Mouse (Mus musculus) heart, adult 2 months (tissue): ENCODE measurements around the gene Anpep. TPM values are rescaled to one million over a fixed set of nuclear protein-coding genes. Genes with fewer than 3 reads are reported as not detected.
A peak's percentile ranks its signal among the peaks of the same experiment; 100 is the strongest.

Source experiments
- DNase-seq, 2 experiments: peaks; one replicate each; pipeline ENCODE4 v3.0.0; 2021
- H3K27ac ChIP-seq: fragments of 200-600 bp; 2 replicates; pipeline ENCODE4 v1.8.1; 2022
- H3K27me3 ChIP-seq: fragments of 200-500 bp; 2 replicates; pipeline ENCODE4 v1.6.1; 2012; ENCODE audit warnings: mild to moderate bottlenecking, low read length, inconsistent platforms, mixed read lengths; ENCODE audit not compliant: control insufficient read depth, insufficient read depth
- H3K36me3 ChIP-seq: fragments of 200-500 bp; 2 replicates; pipeline ENCODE4 v1.6.1; 2012; ENCODE audit warnings: low read length, inconsistent platforms; ENCODE audit not compliant: control insufficient read depth, insufficient read depth
- H3K4me1 ChIP-seq: fragments of 200-500 bp; 2 replicates; pipeline ENCODE4 v1.6.1; 2011; ENCODE audit warnings: low read length; ENCODE audit not compliant: control insufficient read depth, insufficient read depth
- H3K4me3 ChIP-seq: fragments of 200-600 bp; 2 replicates; pipeline ENCODE4 v1.8.1; 2022
- H3K79me2 ChIP-seq: fragments of 200-500 bp; replicated peaks from 2 replicates; pipeline ENCODE4 v1.6.1; 2012; ENCODE audit warnings: mild to moderate bottlenecking, inconsistent platforms, low read length, moderate library complexity, mixed read lengths; ENCODE audit not compliant: control insufficient read depth, insufficient read depth
- H3K9ac ChIP-seq: fragments of 200-500 bp; 2 replicates; pipeline ENCODE4 v1.6.1; 2012; ENCODE audit warnings: low read depth, mild to moderate bottlenecking, control low read depth, inconsistent platforms, low read length, mixed read lengths
- CTCF ChIP-seq: fragments of 200-600 bp; IDR thresholded peaks from 2 replicates; pipeline ENCODE4 v1.8.1; 2022; ENCODE audit warnings: antibody characterized with exemption, mild to moderate bottlenecking, moderate library complexity
- EP300 ChIP-seq: fragments of 200-500 bp; IDR thresholded peaks from 2 replicates; pipeline ENCODE4 v1.6.1; 2011; ENCODE audit warnings: low read depth, low read length, control low read depth; ENCODE audit not compliant: insufficient read depth
- POLR2A ChIP-seq: fragments of 200-500 bp; IDR thresholded peaks from 2 replicates; pipeline ENCODE4 v1.6.1; 2011; ENCODE audit warnings: mild to moderate bottlenecking, low read depth, low read length, control low read depth; ENCODE audit not compliant: insufficient read depth
- WGBS: fragments of 180-500 bp; shearing (Covaris S2); methylation state at CpG from one replicate; pipeline ENCODE4 v1.1.7; 2018; 5-methylcytosine and 5-hydroxymethylcytosine counted together
- intact Hi-C: fragments of 180-260 bp; cut with DNase I; formaldehyde crosslinking; loops from one replicate; pipeline ENCODE4 v1.15.1; 2025
- polyA plus RNA-seq: library from polyadenylated mRNA; depleted of rRNA; stranded (reverse); fragments of >200 nt; gene quantifications from 2 replicates; pipeline ENCODE4 v1.2.3, GENCODE M21; 2012
- total RNA-seq, 2 experiments: library from RNA; stranded (reverse); gene quantifications; 2 replicates each; pipeline ENCODE4 v1.2.3; 2021

The Anpep gene
- total and polyA plus RNA-seq, 3 experiments: 8.4 to 18.5 (median 12.9) TPM

DNA sequence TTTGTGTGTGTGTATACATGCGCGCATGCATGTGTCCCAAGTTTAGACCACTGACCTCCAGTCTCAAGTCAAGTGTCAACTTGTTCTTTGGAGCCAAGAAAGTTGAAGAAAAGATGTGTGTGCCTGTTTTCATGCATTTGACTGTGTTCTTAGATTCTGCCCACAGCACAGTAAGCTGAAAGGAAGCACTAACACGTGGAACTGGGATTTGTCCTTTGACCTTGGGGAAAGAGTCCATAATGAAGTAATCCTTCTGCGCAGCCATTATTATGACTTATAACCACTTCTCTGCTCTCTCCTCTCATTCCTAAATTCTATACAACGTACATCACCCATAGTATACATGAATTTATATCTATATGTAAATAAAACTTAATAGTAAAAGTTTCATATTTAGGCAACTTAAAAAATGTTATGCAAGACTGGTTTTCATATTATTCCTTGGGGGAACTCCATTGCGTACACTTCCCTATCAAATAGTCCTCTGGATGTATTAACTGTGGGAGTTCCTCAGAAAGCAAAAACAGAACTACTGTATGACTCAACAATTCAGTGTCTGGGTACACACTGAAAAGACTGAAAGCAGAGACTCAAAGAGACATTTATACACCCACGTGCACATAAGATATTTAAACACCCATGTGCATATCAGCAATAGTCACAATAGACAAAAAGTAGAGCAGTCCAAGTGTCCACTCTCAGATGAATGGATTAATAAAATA, 22.9 kb upstream of the Anpep start:
- intact Hi-C loops: no loop called here
- Histone ChIP-seq H3K27me3 (no peaks in the 10 kb centered on the region), H3K27ac (no peak overlapping the region), H3K4me1 (no peaks in the 10 kb centered on the region; the same call in 1 of the 2 replicates), H3K9ac (no peak overlapping the region), H3K4me3 (no peak overlapping the region), H3K36me3 (no peaks in the 10 kb centered on the region), H3K79me2 (no peaks in the 10 kb centered on the region)
- 83% methylated on average over 7 of the region's 7 CpGs for WGBS
- no peak for TF ChIP-seq CTCF
- TF ChIP-seq POLR2A: no peak
- TF ChIP-seq EP300: no peak
- DNase-seq: no peak

DNA sequence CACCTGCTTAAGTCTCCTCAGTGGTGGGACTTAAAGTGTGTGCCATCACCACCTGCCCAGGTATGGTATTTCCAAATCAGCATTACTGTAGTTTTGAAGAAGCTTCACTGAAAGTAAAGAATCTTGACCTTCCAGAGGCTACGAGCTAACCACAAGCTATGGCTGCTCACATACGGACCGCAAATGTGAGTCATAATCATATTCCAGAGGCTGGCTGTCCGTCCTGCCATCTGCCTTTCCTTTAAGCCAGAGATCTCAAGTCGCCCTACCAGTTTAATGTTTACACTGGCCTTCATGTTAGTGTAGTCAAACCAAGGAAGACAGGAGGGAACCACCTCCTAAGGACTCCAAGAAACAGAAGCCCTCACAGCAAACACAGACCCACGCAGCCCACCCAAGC, 21.0 kb upstream of the Anpep start:
- H3K4me3 ChIP-seq: no peak overlapping the region
- H3K36me3 ChIP-seq: no peaks in the 10 kb centered on the region
- WGBS: 97% methylated on average over 6 of the region's 6 CpGs
- no peaks in the 10 kb centered on the region for H3K79me2 ChIP-seq
- intact Hi-C loops: no loop called here
- no peak overlapping the region for H3K9ac ChIP-seq
- no peak for DNase-seq
- TF ChIP-seq CTCF: no peak
- no peak for TF ChIP-seq POLR2A
- no peak for TF ChIP-seq EP300
- no peaks in the 10 kb centered on the region; the same call in 1 of the 2 replicates for H3K4me1 ChIP-seq
- no peak overlapping the region for H3K27ac ChIP-seq
- H3K27me3 ChIP-seq: no peaks in the 10 kb centered on the region

DNA sequence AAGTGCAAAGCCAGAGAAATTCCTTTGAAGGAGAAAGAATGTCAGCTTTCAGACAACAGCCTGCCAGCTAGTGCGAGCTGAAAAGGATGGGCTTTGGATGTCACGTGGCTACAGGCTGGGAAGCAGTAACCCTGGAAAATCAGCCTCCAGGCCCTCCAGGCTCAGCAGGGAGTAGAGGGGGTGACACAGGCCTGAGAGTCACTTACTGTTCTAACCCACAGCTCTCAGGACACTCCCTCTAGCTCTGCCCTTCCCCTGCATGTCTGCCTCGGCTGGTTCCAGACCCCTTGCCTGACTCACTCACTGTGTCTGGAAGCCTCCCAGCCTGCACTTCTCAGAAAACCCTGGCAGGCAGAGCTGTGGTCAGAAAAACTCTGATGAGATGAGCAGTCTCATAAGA, 20.1 kb upstream of the Anpep start:
- Histone ChIP-seq H3K4me3 (no peak overlapping the region), H3K36me3 (no peaks in the 10 kb centered on the region), H3K4me1 (no peaks in the 10 kb centered on the region; the same call in 1 of the 2 replicates), H3K79me2 (no peaks in the 10 kb centered on the region), H3K9ac (no peak overlapping the region), H3K27ac (no peak overlapping the region), H3K27me3 (no peaks in the 10 kb centered on the region)
- peak; percentile 36 to 41 for DNase-seq
- intact Hi-C loops: no loop called here
- TF ChIP-seq EP300 (no peak), CTCF (no peak), POLR2A (no peak)
- 76% methylated on average over 3 of the region's 3 CpGs for WGBS

DNA sequence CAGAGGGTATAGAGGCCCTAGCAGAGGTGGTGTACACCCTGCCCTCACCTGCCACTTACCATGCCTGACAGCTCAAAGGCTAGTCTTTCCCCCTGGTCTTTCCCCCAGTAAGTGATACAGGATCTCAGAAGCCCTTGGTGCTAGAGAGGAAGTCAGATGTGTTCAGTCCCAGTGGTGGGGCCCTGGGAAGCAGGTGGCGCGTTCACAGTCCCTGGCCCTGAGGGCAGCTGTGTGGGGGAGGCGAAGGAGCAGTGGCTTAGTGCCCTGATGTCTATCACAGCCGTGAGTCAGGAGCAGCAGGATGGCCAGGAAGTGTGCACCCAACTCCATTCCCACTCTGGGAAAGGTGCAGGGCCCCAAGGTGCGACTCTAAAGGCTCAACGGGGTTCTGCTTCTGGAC, 19.2 kb upstream of the Anpep start:
- no peak for TF ChIP-seq POLR2A
- no peak for TF ChIP-seq EP300
- no peak for TF ChIP-seq CTCF
- Histone ChIP-seq H3K36me3 (no peaks in the 10 kb centered on the region), H3K4me3 (no peak overlapping the region), H3K9ac (no peak overlapping the region), H3K27me3 (no peaks in the 10 kb centered on the region), H3K4me1 (no peaks in the 10 kb centered on the region; the same call in 1 of the 2 replicates), H3K27ac (no peak overlapping the region), H3K79me2 (no peaks in the 10 kb centered on the region)
- intact Hi-C loops: no loop called here
- no peak for DNase-seq
- 83% methylated on average over 6 of the region's 6 CpGs for WGBS

DNA sequence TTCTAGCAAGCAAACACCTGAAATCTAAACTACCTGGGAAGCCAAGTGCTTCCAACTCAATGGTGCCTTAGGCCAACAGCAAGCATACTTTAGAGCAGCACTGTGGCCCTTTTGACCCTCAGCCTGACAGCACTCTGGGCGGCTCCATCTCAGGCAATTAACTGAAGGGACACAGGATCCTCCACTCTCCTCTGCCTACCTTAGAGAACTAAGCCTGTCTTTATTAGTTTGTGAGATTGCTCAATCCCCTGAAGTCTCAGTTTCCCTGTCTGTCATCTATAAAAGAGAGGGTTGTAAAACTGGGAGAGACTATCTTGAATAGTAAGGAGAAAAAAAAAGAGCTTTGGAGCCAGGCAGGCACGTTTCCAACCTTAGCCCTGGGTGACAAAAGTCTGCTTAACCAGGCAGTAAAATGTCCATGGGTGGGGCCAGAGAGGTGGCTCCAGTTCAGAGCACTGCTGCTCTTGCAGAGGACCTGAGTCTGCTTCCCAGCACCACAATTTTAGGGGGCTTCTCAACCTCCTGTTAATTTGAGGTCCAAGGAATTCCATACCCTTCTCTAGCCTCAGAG, 17.7 kb upstream of the Anpep start:
- no peak overlapping the region for H3K4me3 ChIP-seq
- TF ChIP-seq CTCF (no peak), POLR2A (no peak), EP300 (no peak)
- H3K79me2 ChIP-seq: no peaks in the 10 kb centered on the region
- H3K9ac ChIP-seq: no peak overlapping the region
- intact Hi-C loops: no loop called here
- no peaks in the 10 kb centered on the region for H3K27me3 ChIP-seq
- DNase-seq: no peak
- H3K36me3 ChIP-seq: no peaks in the 10 kb centered on the region
- WGBS: 74% methylated on average over 2 of the region's 2 CpGs
- H3K27ac ChIP-seq: no peak overlapping the region
- H3K4me1 ChIP-seq: no peaks in the 10 kb centered on the region; the same call in 1 of the 2 replicates

DNA sequence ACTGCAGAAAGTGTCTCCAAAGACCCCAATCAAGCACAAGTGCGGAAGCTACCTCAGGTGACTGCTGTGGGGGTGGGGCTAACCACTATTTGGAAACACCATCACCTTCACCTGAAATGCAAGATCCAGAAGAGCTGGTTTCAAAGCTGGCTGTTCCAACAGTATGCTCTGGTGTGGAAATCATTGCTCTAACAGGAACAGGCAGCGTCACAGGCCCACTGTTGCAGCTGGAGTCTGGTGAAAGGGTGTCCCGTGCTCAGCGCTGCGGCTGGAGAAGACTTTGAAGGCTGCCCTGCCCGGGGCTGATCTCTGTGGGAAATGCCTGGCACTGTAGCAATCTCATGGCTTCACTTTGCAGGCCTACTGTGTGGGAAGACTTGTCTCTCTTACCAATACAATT, 12.5 kb upstream of the Anpep start:
- H3K27ac ChIP-seq: no peak overlapping the region
- H3K4me3 ChIP-seq: no peak overlapping the region
- H3K4me1 ChIP-seq: peaks cover 3% of the 10 kb centered on the region; the same call in 1 of the 2 replicates
- no peaks in the 10 kb centered on the region for H3K79me2 ChIP-seq
- 80% methylated on average over 6 of the region's 6 CpGs for WGBS
- H3K9ac ChIP-seq: no peak overlapping the region
- intact Hi-C loops: loop anchor here (2.0 kb wide), 1 partner anchor 19 kb away; no protein-coding TSS in a partner anchor
- H3K36me3 ChIP-seq: no peaks in the 10 kb centered on the region
- TF ChIP-seq CTCF: no peak
- no peak for TF ChIP-seq POLR2A
- TF ChIP-seq EP300: no peak
- no peaks in the 10 kb centered on the region for H3K27me3 ChIP-seq
- no peak for DNase-seq
